Mouse (Mus musculus) bone marrow, adult 2 months (tissue): ENCODE data around the gene Rgs19.
A peak's percentile ranks its signal among the peaks of the same experiment; 100 is the strongest.

Experiments used
- CTCF ChIP-seq: fragments of 200-500 bp; IDR thresholded peaks from 2 replicates; pipeline ENCODE4 v1.5.1; 2011; ENCODE audit warnings: low read length, control low read depth; ENCODE audit not compliant: control insufficient read depth, insufficient read depth
- POLR2A ChIP-seq: fragments of 200-500 bp; IDR thresholded peaks from 2 replicates; pipeline ENCODE4 v1.6.1; 2011; ENCODE audit warnings: low read depth, mild to moderate bottlenecking, control low read depth, low read length, borderline replicate concordance; ENCODE audit not compliant: control insufficient read depth

- no peak for TF ChIP-seq CTCF
- peak; percentile 83; the same call in 1 of the 2 replicates for TF ChIP-seq POLR2A
Observed at GRCm38 (mm10) chr2:181693339-181694280, at the start of gene Rgs19.
